Mouse (Mus musculus): ENCODE data around the gene Gm37419. TPM values are rescaled to one million over a fixed set of nuclear protein-coding genes. Genes with fewer than 3 reads are reported as not detected.

Gm37419 gene
- not detected in 2 replicates for polyA plus RNA-seq (2012; rRNA removed)

DNA sequence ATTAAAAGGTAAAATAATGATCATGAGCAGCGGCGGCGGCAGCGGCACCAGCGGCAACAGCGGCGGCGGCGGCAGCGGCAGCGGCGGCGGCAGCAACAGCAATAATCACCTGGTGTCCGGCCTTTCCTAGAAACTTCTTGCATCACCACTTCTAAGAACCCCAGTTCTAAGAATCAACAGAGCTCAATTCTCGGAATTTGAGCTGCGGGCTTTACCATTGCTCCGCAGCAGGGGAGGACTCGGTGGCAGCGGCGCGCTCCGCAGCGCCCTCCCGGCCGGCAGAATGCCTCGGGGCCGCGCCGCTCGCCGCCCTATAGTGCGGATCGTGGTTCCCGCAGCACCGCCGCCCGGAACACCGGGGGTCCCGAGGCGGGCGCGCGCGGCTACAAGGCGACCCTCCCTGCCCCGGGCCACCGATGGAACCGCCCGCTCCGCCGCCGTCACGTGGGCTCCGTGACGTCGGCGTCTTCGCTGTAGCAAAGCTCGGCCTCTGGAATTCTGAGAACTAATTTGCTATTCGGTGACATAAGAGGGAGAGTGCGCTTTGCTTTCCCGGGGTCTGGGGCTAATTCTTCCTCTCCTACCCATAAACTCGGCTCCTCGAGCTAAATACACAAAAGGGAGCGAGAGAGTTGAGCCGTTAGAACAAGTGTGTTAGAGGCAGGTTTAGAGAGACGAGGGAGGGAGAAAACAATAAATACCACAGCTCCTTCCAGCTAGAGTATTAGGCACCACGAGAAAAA, at the start of gene Gm37419, which contains the start of gene Bcl6:
Gm37419 (plus strand) TSS at position 17 of the 743 bp plus-strand sequence.
Bcl6 (minus strand) TSS at position 387 of the 743 bp plus-strand sequence.

Other genes starting within 250 kb of the Gm37419 start
- 0.52 TPM in 1 of 2 replicates, not detected in the other for gene Sst, start 97.5 kb upstream of the Gm37419 start, polyA plus RNA-seq (2012; rRNA removed)
- not detected in 2 replicates for gene Rtp2, start 56.1 kb upstream of the Gm37419 start, polyA plus RNA-seq (2012; rRNA removed)
- gene Bcl6, start 370 bp downstream of the Gm37419 start, polyA plus RNA-seq (2012; rRNA removed) = 14.5 and 18.2 TPM in 2 replicates

Measured in ovary, adult 2 months (tissue).